Mouse (Mus musculus): ENCODE results near the gene Zdhhc21. TPM values are rescaled to one million over a fixed set of nuclear protein-coding genes. Genes with fewer than 3 reads are reported as not detected.

Gene Zdhhc21
- polyA plus RNA-seq, 1 experiment from 2014 or later = 16.8 TPM

DNA sequence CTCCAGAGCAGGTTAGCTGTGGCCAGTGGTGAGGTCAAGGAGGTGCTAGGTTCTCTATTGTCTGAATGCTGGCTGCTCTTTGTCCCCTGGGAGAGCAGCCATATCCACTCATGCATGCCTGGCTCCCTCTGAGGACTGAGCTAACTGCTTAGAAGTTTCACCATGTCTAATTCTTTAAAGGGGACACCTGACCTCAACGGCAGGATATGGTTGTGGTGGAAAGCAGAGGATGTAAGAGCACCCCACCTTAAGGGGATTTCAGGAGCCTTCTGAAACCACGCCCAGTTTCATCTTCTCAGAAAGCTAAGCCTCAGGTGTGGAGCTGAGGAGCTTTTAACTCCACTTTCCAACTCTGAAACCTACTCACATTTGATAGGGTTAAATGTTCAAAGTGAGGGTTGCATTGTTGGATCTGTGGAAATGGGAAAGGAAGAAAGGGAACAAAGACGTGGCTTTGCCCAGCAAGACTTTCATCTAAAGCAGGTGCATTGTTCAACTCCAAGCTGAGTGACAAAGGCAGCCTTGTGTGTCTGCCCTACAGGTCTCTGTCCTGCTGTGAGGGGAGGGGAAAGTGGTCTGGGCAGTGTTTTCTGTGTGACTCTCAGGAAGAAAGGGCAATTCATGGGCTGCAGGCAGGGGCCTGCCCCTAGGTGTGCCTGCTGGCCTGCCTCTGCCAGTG lies 104.0 kb downstream of the Zdhhc21 start:
- ATAC-seq (ENCODE audit: low FRiP score) = no peak
- Histone ChIP-seq H3K4me1 (no peaks in the 10 kb centered on the region), H3K27ac (replicated peaks) (no peak overlapping the region), H3K4me2 (no peak overlapping the region), H3K27me3 (replicated peaks) (no peaks in the 10 kb centered on the region), H3K36me3 (no peaks in the 10 kb centered on the region), H3K9me3 (replicated peaks) (no peaks in the 10 kb centered on the region), H3K4me3 (replicated peaks) (no peak overlapping the region), H3K9ac (replicated peaks) (no peak overlapping the region)
- 18% methylated on average over 3 of the region's 3 CpGs for WGBS

Other genes starting within 250 kb of the Zdhhc21 start
- 53.9 and 58.4 TPM in 2 replicates for gene Nfib, start 154.2 kb downstream of the Zdhhc21 start, polyA plus RNA-seq (2015; fragmentation: Nextera tagmentation; extraction: Ambion mirVana)
- 0.09 TPM in 1 of 2 replicates, not detected in the other for gene Cer1, start 25.2 kb upstream of the Zdhhc21 start, polyA plus RNA-seq (2015; fragmentation: Nextera tagmentation; extraction: Ambion mirVana)
- gene Frem1, start 192.4 kb upstream of the Zdhhc21 start, polyA plus RNA-seq (2015; fragmentation: Nextera tagmentation; extraction: Ambion mirVana) = 1.4 and 2.2 TPM in 2 replicates

All from neural tube, embryonic 15.5 days (tissue).